Mouse (Mus musculus) ES-E14 (cell line): ENCODE results near the gene Med13l. TPM values are rescaled to one million over a fixed set of nuclear protein-coding genes. Genes with fewer than 3 reads are reported as not detected.

Experiments used
- DNase-seq: peaks from one replicate; pipeline ENCODE4 v3.0.0-alpha.2; 2013; ENCODE audit warnings: low read depth, low spot score
- H3K27ac ChIP-seq: 2 replicates; pipeline ENCODE4 v1.5.1; 2012; ENCODE audit warnings: low read depth, mild to moderate bottlenecking, low read length, moderate library complexity, mixed read lengths; ENCODE audit not compliant: poor library complexity, insufficient read depth, severe bottlenecking
- H3K36me3 ChIP-seq: 2 replicates; pipeline ENCODE4 v1.6.1; 2012; ENCODE audit warnings: mild to moderate bottlenecking, low read length, moderate library complexity, mixed read lengths; ENCODE audit not compliant: control insufficient read depth, poor library complexity, insufficient read depth, severe bottlenecking
- H3K4me1 ChIP-seq, 2 experiments: fragments of 150-350 bp in 1 of 2; sonication (generic) in 1 of 2; 2 replicates each; pipeline ENCODE4 v1.6.1; 2012; ENCODE audit warnings: low read length in 2 of 2, mild to moderate bottlenecking in 1 of 2, mixed read lengths in 1 of 2; ENCODE audit not compliant: control insufficient read depth in 2 of 2, insufficient read depth in 2 of 2, poor library complexity in 1 of 2
- H3K4me3 ChIP-seq, 2 experiments: fragments of 150-350 bp in 1 of 2; sonication (generic) in 1 of 2; 2 replicates each; pipeline ENCODE4 v1.5.1; 2012; ENCODE audit warnings: low read length in 2 of 2, low read depth in 1 of 2, mild to moderate bottlenecking in 1 of 2, mixed read lengths in 1 of 2; ENCODE audit not compliant: insufficient read depth in 1 of 2, poor library complexity in 1 of 2, severe bottlenecking in 1 of 2
- H3K9ac ChIP-seq: 2 replicates; pipeline ENCODE4 v1.6.1; 2012; ENCODE audit warnings: low read depth, mild to moderate bottlenecking, low read length, mixed read lengths; ENCODE audit not compliant: poor library complexity, insufficient read depth, severe bottlenecking
- H3K9me3 ChIP-seq: fragments of 150-350 bp; sonication (generic); 2 replicates; pipeline ENCODE4 v1.6.1; 2012; ENCODE audit warnings: low read depth, mild to moderate bottlenecking, low read length; ENCODE audit not compliant: control insufficient read depth, insufficient read depth
- CHD2 ChIP-seq: IDR thresholded peaks from 2 replicates; pipeline ENCODE4 v1.6.1; 2014; ENCODE audit warnings: mild to moderate bottlenecking, low read depth, low read length, inconsistent platforms
- HCFC1 ChIP-seq: IDR thresholded peaks from 2 replicates; pipeline ENCODE4 v1.6.1; 2012; ENCODE audit warnings: low read length, inconsistent platforms, borderline replicate concordance; ENCODE audit not compliant: insufficient read depth
- MAFK ChIP-seq: IDR thresholded peaks from 2 replicates; pipeline ENCODE4 v1.6.1; 2014; ENCODE audit warnings: mild to moderate bottlenecking, low read depth, low read length, inconsistent platforms; ENCODE audit not compliant: insufficient read depth
- ZC3H11A ChIP-seq: IDR thresholded peaks from 2 replicates; pipeline ENCODE4 v1.6.1; 2012; ENCODE audit warnings: low read depth, mild to moderate bottlenecking, inconsistent platforms, low read length, borderline replicate concordance
- ZNF384 ChIP-seq: IDR thresholded peaks from 2 replicates; pipeline ENCODE4 v1.6.1; 2012; ENCODE audit warnings: low read depth, low read length, inconsistent platforms
- in situ Hi-C, 2 experiments: fragments of 600-800 bp; cut with MboI; formaldehyde crosslinking; loops; one replicate each; pipeline ENCODE4 v1.15.1; 2025; ENCODE audit warnings: low sequenced_read_pairs in 2 of 2, inconsistent platforms in 1 of 2; ENCODE audit not compliant: unreplicated experiment in 2 of 2
- total RNA-seq: library from RNA; depleted of rRNA; stranded (reverse); fragments of 300-350 nt; gene quantifications from 2 replicates; pipeline ENCODE4 v1.2.3, GENCODE M21; 2012

Med13l gene
- total RNA-seq, 1 experiment: 52.4 TPM

DNA sequence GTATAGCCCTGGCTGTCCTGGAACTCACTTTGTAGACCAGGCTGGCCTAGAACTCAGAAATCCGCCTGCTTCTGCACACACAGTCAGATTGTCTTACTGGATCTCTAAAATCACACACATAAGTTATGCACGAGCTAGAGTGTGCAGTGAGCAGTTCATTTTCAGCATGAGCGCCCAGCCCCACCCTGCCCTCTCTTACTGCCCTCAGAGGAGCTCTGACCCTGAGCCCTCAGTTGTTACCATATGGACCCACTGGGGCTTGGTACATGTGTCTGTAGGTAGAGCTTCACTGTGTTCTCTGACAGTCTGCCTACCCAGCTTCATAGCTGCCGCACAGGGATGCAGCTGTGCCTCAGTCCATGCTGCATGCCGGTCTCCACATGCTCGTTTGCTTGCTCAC is 15.4 kb downstream of the Med13l start:
- Histone ChIP-seq H3K9ac (no peak overlapping the region), H3K4me1 (peaks cover 0 to 23% of the 10 kb centered on the region in 2 experiments; a peak in 2 of 4 replicates), H3K36me3 (no peaks in the 10 kb centered on the region; the same call in 1 of the 2 replicates), H3K9me3 (no peaks in the 10 kb centered on the region), H3K4me3 (no peak overlapping the region), H3K27ac (no peak overlapping the region)
- TF ChIP-seq ZNF384: no peak
- no peak for TF ChIP-seq ZC3H11A
- TF ChIP-seq MAFK: no peak
- no peak for TF ChIP-seq HCFC1
- no peak for TF ChIP-seq CHD2
- in situ Hi-C loops: no loop called here
- no peak for DNase-seq

GRCm38 (mm10) chr5:118576731-118577130 is 16.3 kb downstream of the Med13l start:
- TF ChIP-seq ZNF384 (no peak), HCFC1 (no peak), ZC3H11A (no peak), CHD2 (no peak), MAFK (no peak)
- H3K9me3 ChIP-seq: no peaks in the 10 kb centered on the region
- H3K36me3 ChIP-seq: no peaks in the 10 kb centered on the region; the same call in 1 of the 2 replicates
- H3K4me1 ChIP-seq: peaks cover 0 to 21% of the 10 kb centered on the region in 2 experiments; a peak in 2 of 4 replicates
- in situ Hi-C loops: no loop called here
- H3K27ac ChIP-seq: no peak overlapping the region
- no peak overlapping the region for H3K9ac ChIP-seq
- H3K4me3 ChIP-seq: no peak overlapping the region
- DNase-seq: no peak

DNA sequence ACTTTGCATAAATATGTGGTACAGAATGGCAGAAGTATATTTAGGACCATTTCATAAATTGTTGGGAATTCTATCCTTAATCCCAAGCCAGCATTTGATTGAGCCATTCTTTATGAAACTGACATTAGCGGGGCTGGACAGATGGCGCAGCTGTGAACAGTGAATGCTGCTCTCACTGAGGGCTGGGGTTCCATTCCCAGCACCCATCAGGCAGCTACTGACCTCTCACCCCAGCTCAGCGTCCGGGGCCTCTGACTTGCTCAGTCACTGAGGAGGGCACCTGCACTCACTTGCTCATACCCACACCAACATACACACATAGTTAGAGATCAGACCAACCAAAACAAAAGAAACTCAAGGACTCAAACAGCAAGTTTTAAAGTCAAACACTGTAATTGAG is 24.9 kb downstream of the Med13l start:
- no peak overlapping the region for H3K9ac ChIP-seq
- in situ Hi-C loops: no loop called here
- TF ChIP-seq ZNF384 (no peak), HCFC1 (no peak), ZC3H11A (no peak), CHD2 (no peak), MAFK (no peak)
- H3K9me3 ChIP-seq: no peaks in the 10 kb centered on the region
- no peak overlapping the region for H3K27ac ChIP-seq
- peaks cover 1 to 20% of the 10 kb centered on the region in 2 experiments; a peak in 3 of 4 replicates for H3K4me1 ChIP-seq
- H3K4me3 ChIP-seq: no peak overlapping the region
- no peaks in the 10 kb centered on the region; the same call in 1 of the 2 replicates for H3K36me3 ChIP-seq
- no peak for DNase-seq

- H3K4me3 ChIP-seq: no peak overlapping the region
- peaks cover 7 to 28% of the 10 kb centered on the region in 2 experiments for H3K4me1 ChIP-seq
- TF ChIP-seq ZC3H11A (no peak), CHD2 (no peak), ZNF384 (no peak), HCFC1 (no peak), MAFK (no peak)
- no peak for DNase-seq
- no peak overlapping the region for H3K27ac ChIP-seq
- in situ Hi-C loops: no loop called here
- H3K9me3 ChIP-seq: no peaks in the 10 kb centered on the region
- no peak overlapping the region for H3K9ac ChIP-seq
- H3K36me3 ChIP-seq: no peaks in the 10 kb centered on the region; the same call in 1 of the 2 replicates
Measured at GRCm38 (mm10) chr5:118586560-118586959, 26.1 kb downstream of the Med13l start.

DNA sequence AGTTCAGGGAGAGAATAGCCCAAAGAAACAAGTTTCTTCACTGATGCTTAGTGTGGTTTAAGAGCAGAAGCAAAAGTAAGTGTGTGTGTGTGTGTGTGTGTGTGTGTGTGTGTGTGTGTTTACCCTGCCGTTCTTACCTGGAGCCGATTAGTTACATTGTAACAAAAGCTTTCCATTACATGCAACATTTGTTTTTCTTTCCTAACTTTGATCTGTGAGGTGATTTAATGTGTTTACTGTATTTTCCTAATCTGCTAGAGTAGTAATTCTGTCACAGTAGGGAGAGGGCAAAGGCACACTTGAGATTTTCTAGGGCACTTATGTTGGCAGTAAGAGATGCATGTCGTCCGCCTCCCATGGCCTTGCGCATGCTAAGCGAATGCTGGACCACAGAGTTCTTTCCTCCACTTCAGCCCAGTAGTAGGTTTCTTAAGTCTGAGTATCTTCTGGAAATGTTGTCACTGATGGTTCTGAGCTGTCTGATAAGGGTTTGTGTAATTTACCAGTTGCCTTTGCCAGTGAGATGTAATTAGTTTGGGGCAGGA is 28.0 kb downstream of the Med13l start:
- H3K9ac ChIP-seq: no peak overlapping the region
- no peaks in the 10 kb centered on the region; the same call in 1 of the 2 replicates for H3K36me3 ChIP-seq
- no peak for DNase-seq
- H3K4me3 ChIP-seq: no peak overlapping the region
- no peak for TF ChIP-seq ZC3H11A
- TF ChIP-seq MAFK: no peak
- TF ChIP-seq ZNF384: no peak
- no peak for TF ChIP-seq HCFC1
- TF ChIP-seq CHD2: no peak
- H3K9me3 ChIP-seq: no peaks in the 10 kb centered on the region
- in situ Hi-C loops: no loop called here
- H3K27ac ChIP-seq: no peak overlapping the region
- peaks cover 7 to 36% of the 10 kb centered on the region in 2 experiments for H3K4me1 ChIP-seq
